Mouse (Mus musculus) left cerebral cortex, adult 9 months (tissue): ENCODE measurements at regions not wholly inside any gene's neighbourhood (a gene's known extent, or its start where the extent isn't known, plus 50 kb on each side); places are given as distances from the start of the nearest gene placed in this dataset.

Experiments used
- DNase-seq, 2 experiments: peaks; one replicate each; pipeline ENCODE4 v3.0.0; 2022; ENCODE audit warnings: low spot score in 2 of 2

DNA sequence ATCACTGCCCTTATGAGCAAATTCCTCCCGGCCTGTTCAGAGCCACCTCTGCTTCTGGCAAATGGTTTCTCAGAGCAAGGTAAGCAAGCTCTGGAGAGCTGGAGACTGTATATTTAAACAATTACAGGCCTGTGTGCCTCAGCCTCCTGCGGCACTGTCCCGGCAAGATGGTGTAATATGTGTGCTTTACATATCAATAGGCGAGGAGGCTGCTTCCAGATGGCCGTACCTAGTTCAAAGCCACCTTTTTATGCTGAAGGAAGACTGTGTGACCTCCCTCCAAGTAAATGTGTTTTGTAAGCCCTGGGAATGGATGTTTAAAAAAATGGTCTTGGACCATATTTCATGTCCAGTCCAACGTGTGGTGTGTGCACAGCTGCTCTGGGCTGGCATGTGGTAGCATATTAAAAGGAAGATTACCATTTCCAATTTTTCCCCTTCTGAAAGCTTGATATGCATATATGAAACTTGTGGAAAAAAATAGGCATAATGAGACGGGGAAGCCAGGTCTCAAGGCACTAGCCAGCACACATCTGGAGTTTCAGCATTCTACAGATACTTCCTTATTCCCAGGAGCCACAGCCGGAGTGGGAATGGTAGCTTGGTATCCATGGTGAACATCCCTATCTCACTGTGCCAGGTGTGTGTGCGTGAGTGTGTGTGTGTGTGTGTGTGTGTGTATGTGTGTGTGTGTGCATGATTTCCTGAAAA is 717.6 kb upstream of the Car8 start:
- DNase-seq: no peak

GRCm38 (mm10) chr4:8955306-8955705 is 716.5 kb upstream of the Car8 start:
- DNase-seq: no peak

GRCm38 (mm10) chr4:8954356-8954914 is 715.6 kb upstream of the Car8 start:
- peak in 1 of 2 experiments; percentile 10 for DNase-seq

- DNase-seq: no peak
Measured at GRCm38 (mm10) chr4:8953181-8953580, 714.3 kb upstream of the Car8 start.

DNA sequence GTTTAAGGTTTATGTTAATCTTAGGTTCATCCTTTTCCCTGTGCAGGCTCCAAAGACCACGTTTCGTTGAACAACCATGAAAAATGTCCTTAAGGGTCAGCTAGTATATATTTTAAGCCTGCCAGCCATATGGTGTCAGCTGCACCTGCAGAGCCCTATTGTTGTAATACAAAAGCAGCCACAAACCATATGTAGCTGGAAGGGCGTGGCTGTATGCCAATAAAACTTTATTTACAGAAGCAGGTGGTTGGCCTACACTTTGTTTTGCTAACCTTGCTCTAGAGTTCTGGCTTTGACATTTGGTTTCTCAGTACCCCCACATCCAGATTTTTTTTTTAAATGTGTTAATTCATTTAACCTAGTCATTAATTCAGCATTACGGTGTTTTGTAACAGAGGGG is 711.1 kb upstream of the Car8 start:
- no peak for DNase-seq

- DNase-seq: no peak
Measured at GRCm38 (mm10) chr4:8949537-8949936, 710.7 kb upstream of the Car8 start.

DNA sequence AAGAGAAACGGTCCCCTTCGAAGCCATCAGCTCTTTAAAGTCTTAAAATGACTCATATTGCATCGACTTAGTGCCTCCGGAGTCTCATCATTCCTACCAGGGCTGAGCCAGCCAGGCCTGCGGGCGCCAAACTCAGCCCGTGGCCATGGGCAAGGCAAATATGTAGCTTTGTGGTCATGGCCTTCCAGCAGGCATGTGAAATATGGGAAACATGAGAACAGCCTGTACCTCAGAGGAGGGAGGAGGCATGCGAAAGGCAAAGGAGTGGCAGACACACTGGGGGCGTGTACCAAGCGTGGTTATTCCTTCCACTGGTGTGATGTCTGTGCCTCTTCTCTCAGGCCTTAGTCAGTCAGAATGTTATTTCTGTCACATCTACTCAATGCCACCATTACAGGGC is 706.3 kb upstream of the Car8 start:
- DNase-seq: no peak

- DNase-seq: no peak
Measured at GRCm38 (mm10) chr4:8943080-8943479, 704.2 kb upstream of the Car8 start.

GRCm38 (mm10) chr4:8938948-8939411 is 700.1 kb upstream of the Car8 start:
- no peak for DNase-seq

GRCm38 (mm10) chr4:8935899-8936298 is 697.1 kb upstream of the Car8 start:
- DNase-seq: no peak

DNA sequence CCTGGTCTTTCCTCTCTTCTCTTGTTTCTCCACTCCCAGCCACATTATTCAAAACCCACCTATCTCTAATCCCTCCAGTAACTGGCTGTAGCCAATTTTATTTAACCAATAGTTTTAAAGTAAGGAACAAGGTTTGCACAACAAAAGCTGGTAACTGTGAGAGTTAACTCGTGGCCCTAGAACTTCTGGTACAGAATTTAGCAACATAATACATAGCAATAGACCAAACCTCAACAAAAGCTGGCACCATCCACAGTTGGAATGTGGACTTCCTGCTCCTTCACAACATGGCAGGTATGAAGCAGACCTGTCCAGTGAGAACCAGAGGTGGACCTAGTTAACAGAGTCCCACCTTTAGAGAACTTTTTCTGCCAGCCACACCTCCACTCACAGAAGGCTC is 695.7 kb upstream of the Car8 start:
- DNase-seq: no peak

- no peak for DNase-seq
Measured at GRCm38 (mm10) chr4:8929346-8929745, 690.5 kb upstream of the Car8 start.

DNA sequence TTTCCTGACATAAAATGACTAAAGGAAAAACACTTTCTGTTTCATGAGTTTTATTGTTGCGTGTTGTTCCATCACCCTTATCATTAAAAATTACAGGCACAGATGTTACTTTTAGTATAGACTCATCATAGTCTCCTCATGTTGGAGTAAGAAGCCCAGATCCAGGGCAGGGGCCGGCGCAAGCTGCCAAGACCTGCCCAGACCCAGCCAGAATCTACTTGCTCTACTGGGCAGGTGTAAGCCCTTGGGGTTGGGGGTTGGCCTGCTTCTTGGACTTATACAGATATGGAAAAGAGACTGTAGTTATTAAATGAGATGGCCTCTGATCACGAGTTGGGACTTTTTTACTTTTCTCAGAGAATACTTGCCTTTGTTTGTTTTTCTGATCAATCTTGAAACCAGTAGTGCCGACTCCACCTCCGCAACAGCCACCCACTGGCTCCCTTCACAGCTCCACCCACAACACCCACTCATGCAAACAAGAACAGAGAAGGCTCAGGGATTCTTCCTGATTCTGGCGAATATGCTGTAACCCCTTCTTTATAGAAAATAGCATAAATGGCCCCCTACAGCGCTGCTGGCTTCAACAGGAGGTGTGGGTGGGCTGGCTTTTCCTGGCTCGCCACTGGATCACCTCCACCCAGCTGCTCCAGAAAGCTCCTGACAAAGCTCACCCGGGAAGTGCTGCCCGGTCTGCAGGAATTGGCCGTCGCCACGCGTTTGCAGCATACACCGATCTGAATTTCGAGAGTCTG is 689.9 kb upstream of the Car8 start:
- DNase-seq: no peak

DNA sequence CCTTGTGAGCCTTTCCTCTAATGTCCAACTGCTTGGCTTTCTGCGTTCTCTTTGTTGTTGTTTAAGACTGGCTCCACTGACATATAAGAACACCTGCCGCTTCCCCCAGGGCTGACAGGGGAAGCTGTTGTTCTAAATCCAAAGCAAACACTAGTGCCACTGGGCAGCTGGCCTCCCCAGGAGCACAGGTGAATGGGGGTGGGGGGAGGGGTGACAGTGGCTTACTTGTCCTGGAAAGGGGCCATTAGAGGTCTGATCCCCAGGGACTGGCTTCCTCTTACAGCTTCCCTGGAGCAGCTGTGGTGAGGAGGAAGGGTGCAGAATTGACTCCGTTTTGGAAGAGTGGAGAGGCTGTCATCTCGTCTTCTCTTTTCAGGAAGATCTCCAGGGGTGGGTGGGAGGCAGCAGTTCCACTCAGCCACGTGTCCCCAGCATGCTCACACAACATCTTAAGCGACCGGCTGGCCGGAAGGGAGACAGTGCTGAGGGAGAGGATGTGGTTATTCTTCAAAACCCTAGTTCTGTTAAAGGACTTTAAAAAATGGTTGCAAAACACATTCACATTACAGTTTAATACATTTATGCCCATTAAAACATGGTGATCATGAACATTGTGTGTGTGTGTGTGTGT is 688.5 kb upstream of the Car8 start:
- DNase-seq: no peak

DNA sequence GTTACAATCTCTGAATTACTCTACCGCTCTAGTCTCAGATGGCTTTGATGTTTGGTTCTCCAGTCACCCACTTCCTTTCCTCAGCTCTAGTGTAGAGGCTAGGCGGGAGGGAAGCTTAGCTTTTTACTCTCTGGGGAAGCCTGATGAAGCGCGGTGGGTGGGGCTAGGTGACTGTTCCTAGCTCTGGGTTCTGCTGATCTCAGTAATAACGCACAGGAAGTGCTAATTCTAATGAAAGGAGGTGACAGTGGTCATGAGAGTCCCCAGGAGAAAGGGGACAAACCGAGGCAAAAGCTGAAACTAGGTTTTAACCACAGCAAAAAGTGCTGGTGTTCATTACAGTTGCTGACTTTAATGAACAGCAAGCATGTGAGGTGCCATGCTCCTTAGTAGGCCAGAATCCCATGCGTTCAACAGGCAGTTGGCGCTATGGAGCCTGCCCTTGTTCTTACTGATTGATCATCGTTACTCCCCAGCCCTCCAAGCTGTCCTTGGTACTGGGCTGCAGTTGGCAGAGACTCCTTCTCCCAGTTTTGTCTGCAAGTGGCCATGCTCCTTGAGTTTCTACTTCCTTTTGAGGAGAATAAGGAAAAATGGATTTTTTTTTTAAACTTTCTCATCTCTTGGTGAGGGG is 687.9 kb upstream of the Car8 start:
- DNase-seq: no peak

GRCm38 (mm10) chr4:8922695-8923363 is 684.0 kb upstream of the Car8 start:
- DNase-seq: no peak

- DNase-seq: no peak
Measured at GRCm38 (mm10) chr4:8921477-8922385, 682.9 kb upstream of the Car8 start.

DNA sequence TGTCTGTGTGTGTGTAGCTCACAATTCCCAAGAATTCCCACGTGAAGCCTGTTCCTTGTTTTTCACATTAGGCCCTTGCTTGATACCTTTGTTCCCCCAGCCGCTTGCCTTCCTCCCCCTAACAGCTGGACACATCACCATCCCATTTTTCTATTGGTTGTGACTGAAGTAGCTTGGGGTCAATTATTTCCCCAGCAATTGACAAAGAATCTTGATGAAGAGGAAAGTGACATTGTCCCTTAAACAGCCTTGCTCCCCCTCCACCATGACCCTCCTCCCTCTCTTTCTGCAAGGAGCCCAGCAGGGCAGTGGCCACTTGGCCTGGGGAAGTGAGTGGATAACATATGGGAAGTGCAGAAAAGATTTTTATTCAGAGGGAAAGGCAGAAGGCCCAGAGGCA is 681.5 kb upstream of the Car8 start:
- no peak for DNase-seq

DNA sequence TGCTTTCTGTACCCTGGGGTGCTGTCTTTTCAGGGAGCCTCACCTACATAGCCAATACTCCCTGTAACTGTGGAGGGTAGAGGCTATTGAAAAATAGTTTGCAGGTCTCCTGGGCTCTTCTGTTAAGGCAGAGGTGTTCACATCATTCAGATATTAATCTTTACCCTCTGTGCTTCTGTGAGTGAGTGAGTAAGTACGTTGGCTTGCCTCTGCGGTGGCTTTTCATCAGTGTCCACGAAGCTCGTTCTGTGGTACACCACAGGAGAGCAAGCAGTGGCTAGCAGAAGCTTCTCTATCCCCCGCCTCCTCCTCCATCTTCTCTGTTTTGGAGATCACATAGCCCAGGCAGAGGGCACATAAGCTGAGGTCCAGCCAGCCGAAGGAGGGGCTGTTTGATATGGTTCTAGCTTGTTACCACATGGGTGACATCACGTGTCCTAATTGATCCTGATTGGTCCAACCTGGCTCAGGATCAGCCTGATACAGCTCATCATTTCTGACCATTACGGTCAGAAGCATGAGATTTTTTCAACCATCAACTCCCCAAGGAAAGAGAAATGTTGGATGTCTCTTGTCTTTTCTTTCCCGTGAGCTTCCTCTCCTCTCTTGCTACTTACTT is 680.6 kb upstream of the Car8 start:
- DNase-seq: no peak
